Mouse (Mus musculus) macrophage (primary cell): ENCODE measurements around the gene Ccnq. TPM values are rescaled to one million over a fixed set of nuclear protein-coding genes. Genes with fewer than 3 reads are reported as not detected.

Experiments
- H3K27ac ChIP-seq: fragments of 350-480 bp; formaldehyde crosslinking; 2 replicates; pipeline ENCODE4 v1.9.0; 2021
- H3K36me3 ChIP-seq: fragments of 350-480 bp; formaldehyde crosslinking; 2 replicates; pipeline ENCODE4 v1.9.0; 2021; ENCODE audit errors: inconsistent target
- H3K4me3 ChIP-seq: fragments of 350-480 bp; formaldehyde crosslinking; 2 replicates; pipeline ENCODE4 v1.9.0; 2021; ENCODE audit errors: inconsistent target
- H3K79me2 ChIP-seq: fragments of 350-480 bp; formaldehyde crosslinking; 2 replicates; pipeline ENCODE4 v1.9.0; 2021; ENCODE audit errors: inconsistent target
- WGBS: methylation state at CpG from one replicate; pipeline ENCODE4 v1.1.7; 2026; ENCODE audit warnings: inconsistent platforms; ENCODE audit not compliant: missing documents; 5-methylcytosine and 5-hydroxymethylcytosine counted together
- polyA plus RNA-seq: library from polyadenylated mRNA; stranded (reverse); fragments of 250-400 nt; gene quantifications from 3 replicates; pipeline ENCODE4 v1.2.4, GENCODE M21; 2018; ENCODE audit warnings: inconsistent platforms

Gene Ccnq
- polyA plus RNA-seq, 1 experiment from 2014 or later: 9.6 TPM

DNA sequence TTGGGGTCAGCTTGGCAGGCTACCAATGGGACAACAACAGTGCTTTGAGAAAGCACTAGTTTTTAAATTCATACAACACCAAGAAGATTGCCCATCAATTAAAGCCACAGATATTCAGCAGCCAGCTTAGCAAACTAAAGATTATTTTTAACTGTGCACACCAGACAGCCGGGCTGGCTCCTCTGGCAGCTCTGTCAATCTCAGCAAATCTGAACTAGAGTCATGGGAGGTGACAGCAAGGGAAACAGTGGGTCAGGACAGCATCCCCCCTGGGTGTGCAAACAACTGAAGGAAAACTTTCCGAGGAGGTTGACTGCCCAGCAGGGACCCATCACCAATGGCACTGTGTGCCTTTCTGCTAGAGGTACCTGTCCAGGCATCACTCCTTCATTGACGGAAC lies 9.1 kb downstream of the Ccnq start:
- WGBS: 91% methylated on average over 3 of the region's 3 CpGs
- Histone ChIP-seq H3K4me3 (no peak overlapping the region), H3K79me2 (no peaks in the 10 kb centered on the region), H3K27ac (no peak overlapping the region), H3K36me3 (no peaks in the 10 kb centered on the region)

DNA sequence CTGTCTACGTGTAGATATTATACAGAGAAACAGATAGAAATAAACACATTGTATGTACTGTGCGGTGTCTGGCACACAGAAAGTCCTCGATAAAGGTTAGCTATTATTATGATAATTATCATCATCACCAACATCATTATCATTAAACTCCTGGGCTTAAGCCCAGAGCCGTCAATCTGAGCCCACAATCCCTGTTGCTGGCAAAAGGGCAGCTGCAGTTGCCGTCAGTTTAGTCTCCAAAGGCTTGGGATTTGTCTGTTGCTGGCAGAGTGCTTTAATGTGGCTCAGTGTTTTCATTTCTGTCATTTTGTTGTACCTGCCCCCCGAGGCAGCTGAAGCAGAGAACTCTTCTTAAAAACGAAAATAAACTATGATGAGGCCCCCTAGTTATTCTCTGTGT lies 9.6 kb downstream of the Ccnq start:
- Histone ChIP-seq H3K36me3 (no peaks in the 10 kb centered on the region), H3K79me2 (no peaks in the 10 kb centered on the region), H3K27ac (no peak overlapping the region), H3K4me3 (no peak overlapping the region)
- WGBS: 84% methylated on average over 6 of the region's 7 CpGs

DNA sequence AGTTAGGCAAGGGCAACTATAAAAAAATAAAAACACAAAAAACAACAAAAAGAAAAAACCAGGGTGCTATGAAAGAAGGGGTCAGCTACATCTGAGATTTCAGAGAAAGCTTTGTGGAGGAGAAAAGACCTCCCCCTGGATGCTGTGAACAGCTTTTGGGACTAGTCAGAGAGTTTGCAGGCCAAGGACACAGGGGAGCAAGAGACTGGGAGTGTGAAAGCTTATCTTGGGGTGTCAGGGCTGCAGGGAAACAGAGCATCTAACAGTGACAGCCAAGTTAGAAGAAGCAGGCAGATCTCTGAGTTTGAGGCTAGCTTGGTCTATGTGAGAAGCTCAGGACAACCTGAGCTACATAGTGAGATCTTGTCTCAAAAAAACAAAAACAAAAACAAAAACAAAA lies 12.2 kb downstream of the Ccnq start:
- no peak overlapping the region for H3K27ac ChIP-seq
- H3K36me3 ChIP-seq: no peaks in the 10 kb centered on the region
- H3K79me2 ChIP-seq: no peaks in the 10 kb centered on the region
- no peak overlapping the region for H3K4me3 ChIP-seq

DNA sequence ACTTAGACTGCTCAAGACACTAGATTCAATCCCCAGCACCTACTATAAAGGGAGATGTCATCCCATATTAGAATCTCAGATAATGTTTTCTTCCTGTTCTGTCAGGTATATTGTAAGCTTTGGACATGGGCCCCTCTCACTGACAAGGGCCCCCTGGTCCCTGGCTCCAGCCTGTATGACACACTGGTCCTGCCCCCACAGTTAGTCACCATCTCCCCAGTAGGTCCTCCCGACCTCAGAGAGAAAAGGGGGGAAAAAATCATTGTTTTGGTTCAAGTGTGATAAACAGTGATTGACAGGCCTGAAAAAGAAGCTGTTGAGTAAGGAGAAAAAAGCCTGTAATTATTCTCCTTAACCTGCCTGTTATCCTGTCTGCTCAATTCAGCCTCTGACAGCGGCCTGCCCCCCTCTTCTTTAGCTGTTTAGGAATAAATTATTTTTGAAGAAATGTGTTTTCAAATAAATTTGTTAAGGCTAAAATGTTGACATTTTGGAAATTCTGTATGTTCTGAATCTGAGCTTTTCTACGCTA lies 14.6 kb downstream of the Ccnq start:
- Histone ChIP-seq H3K79me2 (no peaks in the 10 kb centered on the region), H3K36me3 (no peaks in the 10 kb centered on the region), H3K4me3 (no peak overlapping the region), H3K27ac (no peak overlapping the region)
- WGBS: 93% methylated on average over 3 of the region's 3 CpGs

DNA sequence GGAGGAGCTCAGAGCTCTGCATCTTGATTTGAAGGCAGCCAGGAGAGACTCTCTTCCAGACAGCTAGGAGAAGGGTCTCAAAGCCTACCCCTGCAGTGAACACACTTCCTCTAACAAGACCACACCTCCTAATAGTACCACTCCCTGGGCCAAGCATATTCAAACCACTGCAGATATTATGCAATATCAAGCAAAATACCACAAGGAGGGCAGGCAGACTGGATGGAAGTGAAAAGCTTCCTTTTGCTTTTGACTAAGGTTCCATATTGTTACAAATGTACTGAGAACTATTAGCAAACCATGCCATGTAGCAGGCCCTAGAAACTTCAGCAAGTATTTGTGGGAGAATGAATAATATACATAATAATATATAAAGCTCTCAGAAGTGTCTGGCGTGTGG lies 16.4 kb downstream of the Ccnq start:
- H3K79me2 ChIP-seq: no peaks in the 10 kb centered on the region
- WGBS: 88% methylated on average over 1 of the region's 1 CpGs

DNA sequence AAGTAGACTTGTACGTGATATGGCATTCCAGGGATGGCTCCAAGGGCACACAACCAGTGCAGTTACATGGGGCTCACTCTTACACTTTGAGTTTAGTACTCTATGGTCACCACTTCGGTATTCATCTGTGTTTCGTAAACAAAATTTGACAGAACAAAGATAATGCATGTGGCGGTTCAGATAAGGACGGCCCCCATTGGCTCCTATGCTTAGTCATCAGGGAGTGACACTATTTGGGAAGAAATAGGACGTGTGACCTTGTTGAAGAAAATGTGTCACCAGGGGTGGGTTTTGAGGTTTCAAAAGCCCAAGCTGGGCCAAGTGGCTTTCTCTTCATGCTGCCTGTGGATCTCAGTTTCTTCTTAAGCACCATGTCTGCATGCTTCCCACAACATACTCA lies 18.9 kb downstream of the Ccnq start:
- Histone ChIP-seq H3K4me3 (no peak overlapping the region), H3K79me2 (no peaks in the 10 kb centered on the region)

More for the DNA sequence above, 16.4 kb downstream of the Ccnq start:
- Histone ChIP-seq H3K27ac (no peak overlapping the region), H3K36me3 (no peaks in the 10 kb centered on the region), H3K4me3 (no peak overlapping the region)

DNA sequence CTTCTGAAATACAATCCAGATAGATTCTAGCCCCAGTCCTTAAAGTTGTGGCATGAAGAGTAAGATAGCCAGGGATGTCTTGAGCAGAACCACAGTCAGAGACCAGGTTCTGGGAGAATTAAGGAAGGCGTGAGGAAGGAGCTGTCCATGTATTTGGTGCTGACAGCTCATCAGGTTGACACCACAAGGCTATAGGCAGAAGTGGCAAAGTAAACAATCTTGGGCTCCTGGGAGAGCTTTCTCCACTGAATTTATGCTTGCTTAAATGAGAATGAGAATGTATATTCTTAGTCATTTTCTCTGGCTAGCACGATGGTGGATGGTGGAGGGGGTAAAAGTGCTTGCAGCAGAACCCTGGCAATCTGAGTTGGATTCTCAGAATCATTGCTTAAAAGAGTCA lies 20.6 kb downstream of the Ccnq start:
- no peak overlapping the region for H3K4me3 ChIP-seq
- 5% methylated on average over 2 of the region's 2 CpGs for WGBS
- no peaks in the 10 kb centered on the region for H3K36me3 ChIP-seq
- no peak overlapping the region for H3K27ac ChIP-seq
- no peaks in the 10 kb centered on the region for H3K79me2 ChIP-seq

More for the DNA sequence above, 18.9 kb downstream of the Ccnq start:
- H3K27ac ChIP-seq: no peak overlapping the region
- no peaks in the 10 kb centered on the region for H3K36me3 ChIP-seq
- 86% methylated on average over 6 of the region's 6 CpGs for WGBS

DNA sequence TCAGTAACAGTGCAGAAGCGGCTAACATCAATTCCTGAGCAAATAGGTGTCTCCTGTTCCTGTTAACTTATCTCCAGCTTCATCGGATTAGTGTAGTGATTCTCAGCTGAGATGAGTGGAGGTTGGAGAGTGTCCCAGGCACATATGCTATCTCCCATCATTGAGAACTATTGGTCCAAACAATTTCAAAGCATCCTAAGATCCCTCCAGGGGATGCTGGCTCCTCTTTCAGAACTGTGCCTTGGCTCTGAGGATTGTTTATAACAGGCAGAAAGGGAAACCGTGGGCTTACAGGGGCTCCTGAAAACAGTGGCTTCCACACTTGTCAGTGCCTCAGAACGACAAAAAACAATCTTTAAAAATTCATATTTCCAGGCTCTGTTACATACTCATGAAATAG lies 23.5 kb downstream of the Ccnq start:
- Histone ChIP-seq H3K36me3 (no peaks in the 10 kb centered on the region), H3K27ac (no peak overlapping the region), H3K79me2 (no peaks in the 10 kb centered on the region), H3K4me3 (no peak overlapping the region)
- 73% methylated on average over 4 of the region's 4 CpGs for WGBS

DNA sequence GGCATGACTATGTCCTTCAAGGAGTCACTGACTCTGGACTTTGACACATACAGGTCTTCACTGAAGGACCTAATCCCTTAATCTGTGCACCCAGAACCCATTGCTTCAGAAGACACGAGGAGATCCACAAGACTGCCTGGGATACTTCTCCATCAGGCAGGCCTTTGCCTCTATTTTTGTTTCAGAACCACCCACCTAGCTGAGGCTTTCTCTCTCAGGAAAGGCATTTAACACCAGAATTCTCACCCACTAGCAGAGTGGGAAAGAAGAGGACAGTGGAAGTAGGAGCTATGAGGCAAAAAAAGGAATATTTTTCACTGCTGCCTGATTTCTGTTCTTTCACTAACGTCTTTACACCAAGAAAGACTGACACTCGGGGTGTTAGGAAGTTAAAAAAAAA lies 25.2 kb downstream of the Ccnq start:
- Histone ChIP-seq H3K79me2 (no peaks in the 10 kb centered on the region), H3K36me3 (no peaks in the 10 kb centered on the region), H3K27ac (no peak overlapping the region), H3K4me3 (no peak overlapping the region)
- 76% methylated on average over 3 of the region's 3 CpGs for WGBS

DNA sequence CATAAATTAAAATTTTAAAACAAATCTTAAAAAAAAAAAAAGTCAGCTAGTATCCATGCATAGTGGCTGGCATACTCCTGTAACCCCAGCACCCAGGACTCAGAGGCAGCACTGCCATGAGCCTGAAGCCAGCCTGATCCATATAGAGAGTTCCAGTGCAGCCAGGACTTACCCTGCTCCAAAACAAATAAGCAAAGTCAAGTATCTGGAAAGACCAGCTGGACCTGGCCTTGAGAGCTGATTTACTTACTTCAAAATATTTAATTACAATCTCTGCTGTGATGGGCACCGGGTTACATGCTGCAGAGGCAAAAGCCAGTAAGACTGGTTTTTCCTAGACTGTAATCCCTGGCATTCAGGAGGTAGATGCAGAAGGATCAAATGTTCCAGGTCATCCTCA lies 26.7 kb downstream of the Ccnq start:
- Histone ChIP-seq H3K79me2 (no peaks in the 10 kb centered on the region), H3K36me3 (no peaks in the 10 kb centered on the region), H3K4me3 (no peak overlapping the region), H3K27ac (no peak overlapping the region)
- WGBS: 100% methylated on average over 1 of the region's 1 CpGs

DNA sequence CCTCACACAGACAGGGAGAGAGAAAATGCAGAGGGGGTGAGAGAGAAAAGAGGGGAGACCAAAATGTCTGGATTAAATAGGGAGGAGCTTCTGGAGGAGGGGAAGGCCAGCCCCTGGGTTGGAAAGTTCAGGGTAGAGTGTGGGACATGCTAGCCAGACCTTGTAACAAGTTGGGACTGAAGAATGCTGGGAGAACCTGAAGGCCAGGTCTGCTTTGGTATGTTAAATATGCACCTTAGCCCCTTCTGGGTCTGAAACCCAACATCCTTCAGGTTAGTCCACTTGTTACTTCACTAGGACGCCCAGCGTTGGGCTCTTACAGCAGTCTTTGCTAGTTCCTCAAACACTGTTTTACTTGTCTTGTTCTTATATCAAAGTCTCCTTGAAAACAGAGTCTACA lies 30.1 kb downstream of the Ccnq start:
- Histone ChIP-seq H3K36me3 (no peaks in the 10 kb centered on the region), H3K4me3 (no peak overlapping the region), H3K79me2 (no peaks in the 10 kb centered on the region), H3K27ac (no peak overlapping the region)
- 90% methylated on average over 2 of the region's 2 CpGs for WGBS

DNA sequence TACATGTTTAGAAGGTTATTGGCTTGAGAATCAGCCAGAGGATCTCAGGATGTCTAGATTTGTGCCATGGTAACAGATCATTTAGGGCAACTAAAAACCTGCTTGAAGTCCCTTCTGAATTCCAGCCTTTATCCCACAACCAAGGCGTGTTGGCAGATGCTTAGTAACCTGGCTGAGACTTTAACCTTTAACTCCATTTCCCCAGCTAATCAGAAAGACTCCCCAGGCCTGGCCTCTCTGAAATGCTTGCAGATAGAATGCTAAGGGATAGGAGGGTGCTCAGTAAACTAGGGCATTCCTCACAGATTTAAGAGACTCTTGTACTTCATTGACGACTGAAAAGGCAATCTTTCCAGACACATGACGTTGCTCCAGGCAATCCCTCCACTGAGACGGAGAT lies 33.9 kb downstream of the Ccnq start:
- H3K4me3 ChIP-seq: no peak overlapping the region
- no peaks in the 10 kb centered on the region for H3K36me3 ChIP-seq
- no peaks in the 10 kb centered on the region for H3K79me2 ChIP-seq
- no peak overlapping the region for H3K27ac ChIP-seq
- 93% methylated on average over 4 of the region's 4 CpGs for WGBS

DNA sequence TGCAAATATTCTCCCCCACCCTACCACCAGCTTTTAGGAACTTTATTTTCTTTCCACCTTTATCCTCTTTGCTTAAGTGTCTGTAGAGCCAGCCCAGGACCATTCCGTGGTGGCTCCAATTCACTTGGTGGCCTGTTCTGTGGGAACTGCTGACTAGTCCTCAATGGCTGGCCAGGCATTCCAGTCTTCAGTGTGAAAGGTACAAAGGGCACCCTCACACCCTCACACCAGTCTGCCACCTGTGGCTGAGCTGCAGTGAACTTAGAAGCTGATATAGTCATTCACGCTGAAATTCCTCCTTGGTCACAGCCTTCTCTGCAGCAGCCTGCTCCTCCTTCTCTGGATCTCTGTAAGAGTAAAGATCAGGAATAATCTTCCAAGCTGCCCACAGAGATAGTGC lies 42.9 kb downstream of the Ccnq start:
- 79% methylated on average over 2 of the region's 2 CpGs for WGBS
- Histone ChIP-seq H3K79me2 (no peaks in the 10 kb centered on the region), H3K4me3 (no peak overlapping the region), H3K27ac (no peak overlapping the region), H3K36me3 (no peaks in the 10 kb centered on the region)

DNA sequence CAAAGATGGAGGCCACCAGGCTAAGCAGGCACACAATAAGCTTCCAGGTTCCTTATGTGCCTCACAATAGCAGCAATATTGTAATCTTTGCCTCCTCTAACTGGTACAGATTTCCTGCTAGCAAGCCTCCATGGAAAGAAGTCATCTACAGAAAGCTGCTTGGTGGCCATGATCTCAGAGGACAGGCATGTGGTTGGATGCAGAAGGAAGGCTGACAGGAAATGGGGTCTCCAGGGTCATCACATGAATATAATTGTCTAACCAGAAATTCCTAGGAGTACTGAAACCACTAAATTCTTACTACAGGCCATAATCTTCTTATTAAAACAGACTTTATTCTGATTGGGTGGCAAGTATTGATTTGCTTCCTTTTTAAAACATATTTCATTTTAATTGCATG lies 45.5 kb downstream of the Ccnq start:
- Histone ChIP-seq H3K4me3 (no peak overlapping the region), H3K36me3 (no peaks in the 10 kb centered on the region), H3K27ac (no peak overlapping the region), H3K79me2 (no peaks in the 10 kb centered on the region)

DNA sequence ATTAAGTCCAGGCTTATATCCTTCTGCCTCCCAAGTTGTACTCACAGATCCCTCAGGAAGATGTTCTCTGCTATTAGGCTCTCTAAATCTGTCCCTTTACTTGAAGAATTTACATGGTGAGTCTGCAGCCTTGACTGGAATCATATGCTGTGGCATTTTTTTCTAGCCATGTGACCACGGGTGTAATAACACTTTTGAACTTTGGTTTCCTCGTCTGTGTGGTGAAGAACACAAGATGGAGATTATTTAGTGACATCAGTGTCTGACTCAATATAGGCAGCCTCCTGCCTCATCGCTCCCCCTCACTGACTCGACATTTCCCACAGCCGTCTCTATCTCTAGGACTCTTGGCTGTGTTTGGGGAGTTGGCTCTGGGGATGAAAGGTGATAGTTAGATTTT lies 48.4 kb downstream of the Ccnq start:
- no peaks in the 10 kb centered on the region for H3K79me2 ChIP-seq
- no peaks in the 10 kb centered on the region for H3K36me3 ChIP-seq
- 75% methylated on average over 5 of the region's 5 CpGs for WGBS
- H3K27ac ChIP-seq: no peak overlapping the region
- no peak overlapping the region for H3K4me3 ChIP-seq

DNA sequence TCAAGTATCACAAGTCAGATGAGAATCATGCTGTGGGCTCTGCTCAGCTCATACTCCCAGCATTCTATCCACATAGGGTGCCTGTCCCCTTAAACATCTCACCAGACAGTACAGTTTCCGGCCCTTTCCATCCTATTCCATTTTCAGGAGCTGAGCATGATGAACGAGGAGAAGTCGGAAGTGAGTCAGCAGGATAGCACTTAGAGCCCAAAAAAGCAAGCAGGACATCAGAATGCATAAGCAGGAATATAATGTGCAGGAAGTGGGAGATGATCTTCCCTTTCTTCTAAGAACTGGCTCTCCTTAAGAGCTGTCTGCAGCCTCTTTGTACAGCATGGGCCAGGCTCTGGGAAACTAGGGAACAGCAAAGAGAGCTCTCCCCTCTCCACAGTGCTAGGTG lies 49.2 kb downstream of the Ccnq start:
- Histone ChIP-seq H3K36me3 (no peaks in the 10 kb centered on the region), H3K79me2 (no peaks in the 10 kb centered on the region), H3K27ac (no peak overlapping the region), H3K4me3 (no peak overlapping the region)
- WGBS: 48% methylated on average over 3 of the region's 3 CpGs
